ENCODE assay signal across 10 mouse cellular contexts in genomic region chr5:37391901-37392300, GRCm38 (mm10). TPM values are rescaled to one million over a fixed set of nuclear protein-coding genes. Genes with fewer than 3 reads are reported as not detected.
"Had no signal": no experiment of that assay in that cellular context is flagged by ENCODE, and none has a peak within 500 bp of the region (broad histone marks: within the 10 kb centered on the region; RNA-seq: fewer than 3 reads in every experiment).

No protein-coding gene starts in this region.

- DNase-seq: kidney, postnatal 10 days; kidney, postnatal 4 days; lung, embryonic 14.5 days; lung, postnatal 10 days; lung, postnatal 4 days; midbrain, embryonic 14.5 days; retina, postnatal 1 day; right cerebral cortex, postnatal 25 days; thymus, postnatal 4 days had no signal

RNA-seq across cellular contexts. Expression of gene Evc2, which starts 53.6 kb away (rescaled TPM):
- total RNA-seq: megakaryocyte, adult 5-6 weeks had no signal

RNA-seq across cellular contexts. Expression of gene Evc, which starts 55.2 kb away (rescaled TPM):
- total RNA-seq: megakaryocyte, adult 5-6 weeks had no signal
